Mouse (Mus musculus): ENCODE results near the gene Myo16.

The Myo16 gene

GRCm38 (mm10) chr8:10562636-10563035 lies 408.9 kb downstream of the Myo16 start:
- DNase-seq: no peak

GRCm38 (mm10) chr8:10565231-10566029 lies 411.7 kb downstream of the Myo16 start:
- no peak for DNase-seq

- no peak for DNase-seq
Observed at GRCm38 (mm10) chr8:10568448-10568847, 414.7 kb downstream of the Myo16 start.

DNA sequence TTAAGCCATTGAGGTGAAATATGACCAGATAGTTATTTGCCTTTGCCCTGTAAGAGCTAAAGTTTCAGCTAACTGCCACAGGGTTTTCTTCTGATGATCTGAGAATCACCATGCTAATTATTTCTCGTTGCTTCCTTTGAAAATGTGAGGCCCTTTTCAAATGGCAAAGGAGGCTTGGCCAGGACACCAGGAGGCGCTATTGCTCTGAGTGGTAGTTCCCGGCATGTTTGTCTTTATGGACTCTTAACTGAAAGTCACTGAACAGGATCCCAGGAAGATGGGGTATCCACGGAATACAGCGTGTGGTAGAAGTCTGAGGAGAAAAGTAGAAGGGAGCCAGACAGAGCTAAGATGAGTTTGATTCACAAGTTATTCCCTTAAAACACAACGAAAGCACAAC lies 420.4 kb downstream of the Myo16 start:
- peak; percentile 61 for DNase-seq

DNA sequence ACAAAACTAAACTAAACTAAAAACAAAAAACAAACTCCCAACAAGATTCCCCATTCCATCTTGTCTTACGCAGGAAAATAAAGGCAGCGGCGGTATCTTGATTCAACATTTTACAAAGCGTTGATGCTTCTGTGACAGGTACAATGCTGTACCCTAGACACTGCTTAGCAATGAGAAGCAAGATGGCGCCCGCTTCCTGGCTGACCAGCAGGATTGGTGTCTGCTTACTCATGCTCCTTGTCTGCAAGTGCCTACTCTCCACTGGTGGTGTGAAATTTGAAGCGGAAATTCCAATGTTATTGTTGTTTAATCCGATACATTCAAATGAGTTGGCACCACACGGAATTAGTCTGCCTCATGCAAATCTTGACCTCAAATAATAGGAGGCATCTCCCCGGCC lies 421.5 kb downstream of the Myo16 start:
- DNase-seq: no peak

- no peak for DNase-seq
Observed at GRCm38 (mm10) chr8:10586956-10587744, 433.4 kb downstream of the Myo16 start.

DNA sequence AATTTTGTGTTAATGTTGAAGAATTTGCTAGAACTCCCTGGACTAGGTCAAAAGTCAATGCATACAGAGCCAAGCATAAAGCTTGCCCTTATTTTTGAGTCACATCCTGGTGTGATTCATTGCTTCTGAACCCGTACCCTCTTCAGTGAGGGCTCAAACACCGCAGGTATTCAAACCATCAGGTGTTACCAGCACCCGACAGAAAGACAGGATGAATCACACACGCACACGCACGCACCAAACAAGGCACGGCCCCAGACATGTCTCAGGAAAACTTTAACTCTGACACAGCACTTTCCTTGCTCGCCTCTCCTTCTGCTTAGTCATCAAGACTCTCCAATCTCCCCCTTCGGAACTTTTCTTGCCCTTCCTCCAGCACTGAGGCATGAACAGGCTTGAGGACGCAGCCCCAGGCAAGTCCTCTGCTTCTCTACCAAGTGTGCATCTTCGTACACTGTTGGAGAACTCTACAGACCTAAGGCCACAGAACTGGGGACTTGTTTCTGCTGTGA lies 435.8 kb downstream of the Myo16 start:
- DNase-seq: no peak

GRCm38 (mm10) chr8:10592917-10593316 lies 439.2 kb downstream of the Myo16 start:
- DNase-seq: no peak

- no peak for DNase-seq
Observed at GRCm38 (mm10) chr8:10596353-10596752, 442.6 kb downstream of the Myo16 start.

DNA sequence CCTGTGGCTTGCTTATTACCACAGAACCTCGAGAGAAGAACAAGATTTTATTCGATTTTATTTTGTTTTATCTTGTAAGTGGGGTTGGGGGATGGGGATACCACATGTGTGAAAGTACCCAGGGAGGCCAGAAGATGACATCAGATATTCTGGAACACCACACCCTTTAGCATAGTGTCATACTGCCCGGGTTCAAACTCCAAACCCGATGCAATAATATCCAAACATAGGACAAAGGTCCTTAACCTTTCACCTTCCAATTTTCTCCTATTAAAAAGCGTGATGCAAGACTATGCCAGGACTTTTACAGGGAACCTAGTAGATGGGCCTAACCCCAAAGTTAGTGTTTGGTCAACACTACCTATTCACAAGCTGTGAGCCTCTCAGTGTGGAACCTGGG lies 443.9 kb downstream of the Myo16 start:
- no peak for DNase-seq

DNA sequence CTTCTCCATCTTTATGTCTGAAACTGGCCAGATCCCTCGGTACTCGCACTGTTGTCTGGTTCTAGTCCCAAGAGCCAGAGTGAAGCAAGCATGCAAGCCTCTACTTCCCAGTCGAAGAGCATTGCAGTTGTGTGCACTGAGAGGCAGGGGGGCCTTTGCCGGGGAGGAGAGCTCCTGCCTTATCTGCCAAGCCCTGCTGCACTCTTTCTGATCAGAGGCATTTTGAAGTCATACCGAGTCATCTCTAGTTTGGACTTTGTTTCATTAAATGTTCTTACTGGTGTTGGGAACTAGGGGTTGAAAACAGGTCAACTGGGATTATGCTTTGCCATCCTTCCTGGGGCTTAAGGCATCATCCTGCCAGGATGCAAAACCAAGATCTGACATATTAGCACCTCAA lies 445.2 kb downstream of the Myo16 start:
- no peak for DNase-seq

GRCm38 (mm10) chr8:10606028-10606815 lies 452.5 kb downstream of the Myo16 start:
- DNase-seq: no peak

DNA sequence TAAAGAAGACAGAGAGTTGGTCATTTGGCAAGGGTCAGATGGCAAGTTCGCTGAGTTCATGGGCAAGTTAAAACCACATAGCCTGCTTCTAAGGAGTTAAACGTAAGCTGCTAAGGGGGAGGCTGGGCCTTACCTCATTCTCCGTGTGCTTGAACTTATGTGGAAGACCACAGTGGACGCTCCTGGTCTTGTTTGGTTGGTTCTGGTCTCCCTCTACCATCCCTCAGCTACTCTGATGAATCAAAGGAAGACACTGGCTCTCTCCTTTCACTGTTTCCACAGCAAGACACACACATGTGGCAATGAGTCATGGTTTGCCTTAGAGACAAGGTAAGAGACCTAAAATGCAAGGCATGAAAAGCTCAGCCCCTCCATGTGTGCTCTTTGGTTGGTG lies 453.1 kb downstream of the Myo16 start:
- DNase-seq: no peak

DNA sequence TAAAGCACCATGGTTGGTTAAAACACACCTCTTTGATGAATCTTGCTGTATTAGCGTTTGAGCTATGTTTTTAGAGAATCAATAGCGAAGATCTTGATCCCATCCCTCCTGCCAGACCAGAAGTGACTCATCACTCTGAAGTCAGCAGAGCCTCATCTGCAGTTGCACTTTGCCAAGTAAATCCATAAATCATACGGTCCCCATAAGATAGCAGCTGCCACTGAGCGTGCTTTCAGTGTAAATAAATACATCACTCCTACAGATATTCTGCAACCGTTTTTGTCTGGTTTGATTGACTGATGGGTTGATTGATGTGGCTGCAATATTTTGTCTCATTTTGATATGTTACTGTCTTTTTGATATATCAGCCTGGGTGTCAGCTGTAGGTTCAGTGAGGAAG lies 457.9 kb downstream of the Myo16 start:
- DNase-seq: no peak

DNA sequence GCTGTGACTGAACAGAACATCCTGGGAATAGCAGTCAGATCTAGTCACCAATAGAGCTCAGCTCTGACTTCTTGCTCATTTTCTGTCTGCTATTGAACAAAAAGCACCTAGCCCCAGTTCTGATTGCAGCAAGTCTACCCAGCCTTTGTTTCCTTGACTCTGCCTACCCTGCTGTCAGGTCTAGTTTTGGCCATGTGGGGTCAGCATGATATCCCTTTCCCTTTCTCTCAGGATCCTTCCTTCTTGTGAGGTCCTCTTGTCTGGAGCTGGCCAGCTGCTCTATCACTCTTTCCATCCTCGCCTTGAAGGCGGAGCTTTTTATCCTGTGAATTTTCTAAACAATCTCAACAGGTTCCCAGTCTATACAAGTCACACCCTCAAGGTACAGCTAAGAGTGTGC lies 459.7 kb downstream of the Myo16 start:
- no peak for DNase-seq

DNA sequence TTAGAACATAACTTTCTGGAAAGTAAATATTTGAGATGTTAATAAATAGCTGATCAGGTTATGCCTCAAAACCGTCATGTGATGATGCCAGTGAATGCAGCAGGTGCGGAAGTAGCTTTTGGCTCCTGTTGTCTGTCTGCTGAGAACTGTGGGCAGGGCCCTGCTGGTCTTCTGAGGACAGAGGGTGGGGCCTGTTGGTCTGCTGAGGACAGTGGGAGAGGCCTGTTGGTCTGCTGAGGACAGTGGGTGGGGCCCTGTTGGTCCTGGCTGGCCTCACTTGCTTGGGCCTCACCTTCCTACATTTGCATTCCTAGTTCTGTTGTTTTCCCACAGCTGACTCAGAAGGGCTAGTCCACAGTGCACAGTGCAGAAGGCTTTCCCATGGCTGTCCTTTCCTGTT lies 466.0 kb downstream of the Myo16 start:
- DNase-seq: no peak

- DNase-seq: no peak
Observed at GRCm38 (mm10) chr8:10625262-10625661, 471.6 kb downstream of the Myo16 start.

- DNase-seq: no peak
Observed at GRCm38 (mm10) chr8:10628725-10629124, 475.0 kb downstream of the Myo16 start.

DNA sequence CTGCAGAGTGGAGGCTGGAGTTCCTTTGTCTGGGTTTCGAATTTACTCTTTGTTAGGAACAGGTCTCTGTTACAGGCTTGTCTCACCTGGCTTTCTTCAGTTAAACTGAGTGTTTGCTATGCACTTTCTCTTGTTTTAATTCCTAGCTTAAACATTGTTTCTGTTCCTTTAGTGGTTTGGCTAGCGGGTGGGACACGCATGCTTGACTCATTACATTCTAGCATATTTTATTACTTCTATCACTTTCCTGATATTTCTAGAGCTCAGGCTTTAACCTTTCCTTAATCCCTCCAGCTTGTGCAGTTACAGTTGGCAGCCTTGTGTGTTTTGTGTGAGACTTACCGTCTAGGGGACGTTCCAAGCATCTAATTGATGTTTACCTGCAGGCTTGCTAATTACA lies 476.2 kb downstream of the Myo16 start:
- DNase-seq: no peak

DNA sequence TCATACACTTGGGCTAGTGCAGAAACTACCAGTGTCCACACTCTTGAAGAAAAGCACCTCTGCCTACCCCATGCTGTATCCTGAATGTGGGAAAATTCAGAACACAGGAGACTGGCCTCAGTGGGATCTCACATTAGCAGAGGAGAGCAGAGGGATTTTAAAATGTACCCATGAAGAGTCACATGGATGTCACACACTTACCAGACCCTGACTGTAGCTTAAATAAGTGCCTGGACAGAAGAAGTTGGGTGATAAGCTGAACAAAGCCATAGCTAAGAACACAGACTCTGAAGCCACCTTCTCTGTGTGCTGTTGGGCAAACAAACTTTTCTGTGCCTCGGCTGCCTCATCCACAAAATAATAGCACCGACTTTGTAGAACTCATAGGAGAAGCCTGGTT lies 477.3 kb downstream of the Myo16 start:
- DNase-seq: no peak

DNA sequence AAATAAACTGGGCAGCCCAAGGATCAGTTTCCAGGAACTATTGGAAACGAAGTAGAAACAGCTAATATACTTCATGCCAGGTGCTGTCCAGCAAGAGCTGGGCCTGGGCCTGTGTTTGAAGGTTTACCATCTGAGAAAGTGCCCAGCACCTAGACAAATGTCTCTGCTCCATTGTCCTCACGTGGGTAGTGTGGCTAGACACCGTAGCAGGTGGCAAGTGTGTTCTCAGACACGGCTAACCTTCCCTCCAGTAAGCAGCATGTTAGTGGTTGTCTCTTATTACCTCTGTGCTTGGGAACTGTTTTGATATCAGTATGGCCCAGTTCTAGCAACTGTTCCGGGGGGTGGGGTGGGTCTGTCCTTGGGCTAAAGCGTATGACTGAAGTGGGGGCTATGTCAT lies 478.9 kb downstream of the Myo16 start:
- no peak for DNase-seq

DNA sequence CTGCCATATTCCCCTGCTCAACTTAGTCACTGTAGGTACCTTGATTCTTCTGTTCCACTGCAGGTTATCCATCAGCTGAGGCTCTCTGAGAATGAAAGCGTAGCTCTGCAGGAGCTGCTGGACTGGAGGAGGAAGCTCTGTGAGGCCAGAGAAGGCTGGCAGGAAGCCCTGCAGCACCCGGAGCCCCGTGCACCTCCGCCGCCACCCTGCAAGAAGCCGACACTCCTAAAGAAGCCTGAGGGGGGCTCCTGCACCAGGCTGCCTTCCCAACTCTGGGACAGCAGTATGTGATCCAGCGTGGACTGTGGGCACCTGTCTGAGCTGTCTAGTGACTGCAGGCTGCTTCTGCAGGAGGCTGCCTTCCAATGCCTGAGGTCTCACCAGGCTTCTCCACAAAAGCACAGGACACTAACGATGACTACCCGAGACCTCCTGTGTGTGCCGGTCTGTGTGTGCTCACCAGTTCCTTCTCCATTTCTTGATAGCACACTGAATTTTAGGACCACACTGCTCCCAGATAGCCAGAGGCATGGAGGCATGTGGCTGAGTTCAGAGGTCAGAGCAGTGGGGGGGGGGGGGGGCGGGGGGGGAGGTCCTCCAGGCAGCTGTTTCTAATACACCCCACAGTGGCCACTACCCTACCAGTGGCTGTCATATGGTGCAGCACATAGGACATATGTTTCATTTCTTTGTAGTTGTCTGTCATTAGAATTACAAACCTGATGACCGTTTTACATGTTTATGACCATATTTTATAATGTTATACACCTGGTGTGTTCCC lies 479.8 kb downstream of the Myo16 start:
- DNase-seq: no peak

DNA sequence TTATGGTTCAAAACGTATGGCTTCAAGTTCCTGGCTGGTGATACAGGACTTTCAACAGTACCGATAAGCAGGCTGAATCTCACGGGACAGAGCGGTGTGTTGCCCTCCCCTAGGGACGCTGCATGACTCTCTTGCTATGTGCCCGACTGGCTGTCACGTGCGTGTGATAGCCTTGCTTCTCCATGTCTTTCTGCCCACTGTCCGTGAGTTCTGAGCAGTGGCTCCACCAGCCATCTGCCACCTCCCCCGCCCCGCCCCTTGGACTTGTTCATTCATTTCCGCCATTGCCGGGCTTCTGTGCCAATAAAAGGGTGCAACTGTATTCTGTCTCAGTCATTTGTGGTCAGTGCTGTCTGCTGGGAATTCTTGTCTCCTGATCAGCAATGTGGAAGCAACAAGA lies 480.7 kb downstream of the Myo16 start:
- DNase-seq: no peak

All from layer of hippocampus, adult 9-11 months (tissue).